Mouse (Mus musculus) kidney, postnatal 0 days (tissue): ENCODE data around the gene Sbf2. TPM values are rescaled to one million over a fixed set of nuclear protein-coding genes. Genes with fewer than 3 reads are reported as not detected.

Experiments
- ATAC-seq: fragments of 200-750 bp; cut with Nextera tagmentation; replicated peaks from 2 replicates; pipeline ENCODE4 v1.8.0; 2017; ENCODE audit warnings: low read depth, moderate number of reproducible peaks, moderate TSS enrichment, moderate library complexity; ENCODE audit not compliant: low FRiP score
- DNase-seq: peaks from one replicate; pipeline ENCODE4 v3.0.0-alpha.2; 2016; ENCODE audit warnings: low spot score
- H3K27ac ChIP-seq: fragments of 300-500 bp; sonication (generic); 2 replicates; pipeline ENCODE4 v1.5.1; 2014; ENCODE audit warnings: mild to moderate bottlenecking
- H3K27me3 ChIP-seq: fragments of 300-500 bp; sonication (generic); 2 replicates; pipeline ENCODE4 v1.6.1; 2014; ENCODE audit warnings: low read length, mixed read lengths; ENCODE audit not compliant: insufficient read depth
- H3K36me3 ChIP-seq: fragments of 300-500 bp; sonication (generic); 2 replicates; pipeline ENCODE4 v1.6.1; 2014; ENCODE audit warnings: low read length, mixed read lengths; ENCODE audit not compliant: insufficient read depth
- H3K4me1 ChIP-seq: fragments of 300-500 bp; sonication (generic); replicated peaks from 2 replicates; pipeline ENCODE4 v1.6.1; 2014; ENCODE audit warnings: antibody characterized with exemption, low read length, mixed read lengths; ENCODE audit not compliant: insufficient read depth
- H3K4me2 ChIP-seq: fragments of 300-500 bp; sonication (generic); 2 replicates; pipeline ENCODE4 v1.6.1; 2014; ENCODE audit warnings: mild to moderate bottlenecking, low read length, moderate library complexity, mixed read lengths
- H3K4me3 ChIP-seq: fragments of 300-500 bp; sonication (generic); replicated peaks from 2 replicates; pipeline ENCODE4 v1.5.1; 2014; ENCODE audit warnings: low read depth, low read length
- H3K9ac ChIP-seq: fragments of 300-500 bp; sonication (generic); 2 replicates; pipeline ENCODE4 v1.6.1; 2014; ENCODE audit warnings: low read depth, low read length
- H3K9me3 ChIP-seq: fragments of 300-500 bp; sonication (generic); replicated peaks from 2 replicates; pipeline ENCODE4 v1.6.1; 2016; ENCODE audit warnings: low read length, inconsistent platforms, mixed read lengths
- CTCF ChIP-seq: IDR thresholded peaks from 2 replicates; pipeline ENCODE4 v1.5.1; 2016; ENCODE audit warnings: antibody characterized with exemption, low read depth, mild to moderate bottlenecking, moderate library complexity
- WGBS: fragments of 180-500 bp; shearing (Covaris S2); extraction: QIAGEN DNeasy Blood & Tissue Kit; methylation state at CpG from one replicate; pipeline ENCODE4 v1.1.7; 2014; 5-methylcytosine and 5-hydroxymethylcytosine counted together
- polyA plus RNA-seq: library from polyadenylated mRNA; unstranded; fragments of >200 nt; fragmentation: Nextera tagmentation; extraction: Ambion mirVana; gene quantifications from 2 replicates; pipeline ENCODE4 v1.2.1, GENCODE M21; 2015

Gene Sbf2
- polyA plus RNA-seq, 1 experiment from 2014 or later, result 27.5 TPM

- no peaks in the 10 kb centered on the region for H3K27me3 ChIP-seq
- H3K4me1 ChIP-seq, result peaks cover 13% of the 10 kb centered on the region
- no peak overlapping the region for H3K4me2 ChIP-seq
- H3K27ac ChIP-seq, result peak overlapping the region; percentile 84
- TF ChIP-seq CTCF, result peak; percentile 25; the same call in 1 of the 2 replicates
- H3K36me3 ChIP-seq, result no peaks in the 10 kb centered on the region
- H3K9me3 ChIP-seq, result no peaks in the 10 kb centered on the region
- no peak overlapping the region for H3K9ac ChIP-seq
- no peak; the same call in 1 of the 2 replicates for ATAC-seq
- DNase-seq, result no peak
- 77% methylated on average over 6 of the region's 6 CpGs for WGBS
- no peak overlapping the region for H3K4me3 ChIP-seq
Measured at GRCm38 (mm10) chr7:110649133-110649987, 34.6 kb upstream of the Sbf2 start.

DNA sequence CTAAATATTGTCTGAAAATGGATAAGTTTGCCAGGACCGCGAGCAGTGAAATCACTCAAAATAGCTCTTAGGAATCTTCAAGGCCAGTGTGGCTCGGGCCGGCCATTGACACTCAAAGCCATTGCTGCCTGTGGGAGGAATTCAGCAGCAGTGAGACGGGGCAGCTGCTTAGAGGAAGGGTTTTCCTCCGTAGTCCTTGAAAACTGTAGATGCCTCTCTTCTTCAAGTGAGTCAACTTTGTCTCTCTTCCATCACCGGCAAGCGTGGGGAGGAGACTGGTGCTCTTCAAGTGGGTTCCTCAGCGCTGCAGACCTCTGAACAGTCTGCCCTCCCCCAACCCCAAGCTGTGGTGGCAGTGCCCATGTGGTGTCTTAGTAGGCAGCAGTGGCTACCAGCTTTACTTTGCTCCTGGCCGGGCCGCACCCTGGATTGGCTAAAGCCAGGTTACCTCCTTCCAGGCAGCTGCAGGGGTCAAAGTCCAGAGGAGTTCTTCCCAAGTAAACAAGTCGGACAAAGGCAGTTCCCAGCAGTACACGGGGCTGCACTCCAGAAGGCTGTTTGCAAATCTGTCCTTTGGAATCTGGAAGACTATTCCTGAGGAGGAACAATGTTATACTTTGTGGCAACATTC lies 33.8 kb upstream of the Sbf2 start:
- H3K4me3 ChIP-seq, result no peak overlapping the region
- TF ChIP-seq CTCF, result no peak
- H3K9me3 ChIP-seq, result no peaks in the 10 kb centered on the region
- no peak for DNase-seq
- peaks cover 13% of the 10 kb centered on the region for H3K4me1 ChIP-seq
- WGBS, result 54% methylated on average over 13 of the region's 13 CpGs
- no peak overlapping the region for H3K4me2 ChIP-seq
- H3K36me3 ChIP-seq, result no peaks in the 10 kb centered on the region
- ATAC-seq, result peak; percentile 87
- peak overlapping the region; percentile 84 for H3K27ac ChIP-seq
- H3K27me3 ChIP-seq, result no peaks in the 10 kb centered on the region
- 0 out of 2 replicates have a peak overlapping the region, but pooled peaks have one; percentile 35 for H3K9ac ChIP-seq

GRCm38 (mm10) chr7:110647559-110648454 lies 33.1 kb upstream of the Sbf2 start:
- H3K4me2 ChIP-seq, result no peak overlapping the region

DNA sequence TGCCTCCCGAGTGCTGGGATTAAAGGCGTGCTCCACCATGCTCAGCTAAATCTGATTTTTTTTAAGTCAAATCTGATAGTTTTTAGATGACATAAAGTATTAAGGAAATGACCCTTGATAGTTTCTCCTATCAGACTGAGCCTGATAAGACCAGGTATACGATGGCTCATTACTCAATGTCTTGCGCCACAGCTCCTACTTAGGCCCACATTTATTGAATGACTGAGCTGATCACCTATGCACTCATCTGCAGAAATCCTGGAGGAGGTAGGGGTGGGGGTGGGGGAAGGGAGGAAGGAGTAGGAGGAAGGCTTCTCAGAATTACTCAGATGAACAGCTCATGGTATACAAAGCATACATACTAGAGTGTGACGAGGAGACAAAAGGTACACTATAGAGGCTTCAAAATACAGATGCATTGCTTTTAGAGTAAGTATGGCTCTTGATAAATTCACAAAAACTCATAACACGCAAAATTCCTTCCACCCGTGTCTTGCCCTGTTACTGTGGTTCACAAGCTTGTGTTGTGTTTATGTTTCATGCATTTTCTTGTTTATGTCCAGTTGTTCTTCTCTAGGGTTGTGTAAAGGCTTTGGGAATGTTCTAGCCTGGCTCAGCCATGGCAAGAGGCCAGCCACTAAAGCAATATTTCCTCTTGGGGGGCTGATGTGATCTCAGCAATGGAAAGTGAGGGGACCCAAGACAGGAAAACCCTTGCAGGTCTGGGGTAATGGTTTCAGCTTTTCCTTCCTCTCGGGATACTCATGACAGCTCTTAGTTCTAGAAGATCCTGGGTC lies 32.1 kb upstream of the Sbf2 start:
- no peak for DNase-seq

More at GRCm38 (mm10) chr7:110647559-110648454, 33.1 kb upstream of the Sbf2 start:
- Histone ChIP-seq H3K27ac (peak overlapping the region; percentile 84), H3K27me3 (no peaks in the 10 kb centered on the region), H3K4me3 (no peak overlapping the region), H3K4me1 (peaks cover 13% of the 10 kb centered on the region), H3K9ac (no peak overlapping the region), H3K9me3 (no peaks in the 10 kb centered on the region), H3K36me3 (no peaks in the 10 kb centered on the region)
- no peak for TF ChIP-seq CTCF
- 79% methylated on average over 15 of the region's 15 CpGs for WGBS
- DNase-seq (no peak), ATAC-seq (0 out of 2 replicates have a peak, but pooled peaks have one; percentile 25)

GRCm38 (mm10) chr7:110645859-110646258 lies 31.1 kb upstream of the Sbf2 start:
- Histone ChIP-seq H3K36me3 (no peaks in the 10 kb centered on the region), H3K9me3 (no peaks in the 10 kb centered on the region), H3K4me2 (no peak overlapping the region), H3K4me1 (peaks cover 13% of the 10 kb centered on the region), H3K9ac (no peak overlapping the region), H3K27ac (no peak overlapping the region), H3K4me3 (no peak overlapping the region), H3K27me3 (no peaks in the 10 kb centered on the region)
- WGBS, result 79% methylated on average over 6 of the region's 6 CpGs
- no peak for TF ChIP-seq CTCF
- DNase-seq (no peak), ATAC-seq (no peak)

More for the DNA sequence above, 32.1 kb upstream of the Sbf2 start:
- peaks cover 13% of the 10 kb centered on the region for H3K4me1 ChIP-seq
- TF ChIP-seq CTCF, result no peak
- H3K36me3 ChIP-seq, result no peaks in the 10 kb centered on the region
- H3K27me3 ChIP-seq, result no peaks in the 10 kb centered on the region
- no peak overlapping the region for H3K9ac ChIP-seq
- no peak overlapping the region for H3K27ac ChIP-seq
- no peak overlapping the region for H3K4me2 ChIP-seq
- no peak overlapping the region for H3K4me3 ChIP-seq
- no peaks in the 10 kb centered on the region for H3K9me3 ChIP-seq
- 84% methylated on average over 8 of the region's 8 CpGs for WGBS
- ATAC-seq, result no peak
